Mouse (Mus musculus): ENCODE data around the gene Slc37a3.
"Not testable (repeated sequence)": the region's sequence is repeated elsewhere in the genome, so short reads cannot be mapped to it uniquely, and the experiment has no call there.

Slc37a3 gene

GRCm38 (mm10) chr6:39379224-39379623 lies 1.7 kb upstream of the Slc37a3 start:
- DNase-seq (ENCODE audit: low spot score in 2 of 2): no peak

GRCm38 (mm10) chr6:39378161-39378835 lies 823 bp upstream of the Slc37a3 start:
- not testable (repeated sequence) for DNase-seq (ENCODE audit: low spot score in 2 of 2)

- DNase-seq (ENCODE audit: low spot score in 2 of 2): no peak
These were observed 700 bp downstream of the Slc37a3 start for GRCm38 (mm10) chr6:39376775-39377174.

DNA sequence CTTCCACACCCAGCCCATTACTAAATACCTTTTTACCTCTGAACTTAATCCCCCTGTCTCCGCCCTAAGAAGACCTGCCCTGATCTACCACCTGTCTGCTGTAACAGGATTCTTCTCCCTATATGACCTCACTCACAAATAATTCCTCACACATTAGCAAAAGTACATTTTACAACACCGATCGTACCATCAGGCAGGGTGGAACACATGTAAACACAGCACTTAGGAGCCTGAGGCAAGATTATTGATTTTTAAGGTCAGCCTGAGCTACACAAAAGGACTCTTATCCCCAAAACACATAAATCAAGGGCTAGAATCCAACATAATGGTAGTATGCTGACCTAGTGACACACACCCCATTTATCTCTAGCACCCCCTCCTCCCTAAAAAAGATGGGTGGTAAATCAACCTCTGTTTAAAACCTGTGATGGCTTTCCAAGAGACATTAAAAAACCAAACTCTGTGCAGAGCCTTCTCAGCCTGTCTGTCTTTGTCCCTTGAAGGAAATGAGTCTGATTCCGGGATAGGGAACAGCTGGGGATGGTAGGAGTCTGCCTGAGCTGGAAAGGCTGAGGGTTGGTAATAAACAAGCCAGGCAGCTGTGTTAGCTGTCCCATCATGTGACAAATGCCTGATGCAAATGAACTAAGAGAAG lies 4.0 kb downstream of the Slc37a3 start:
- DNase-seq (ENCODE audit: low spot score in 2 of 2): no peak

GRCm38 (mm10) chr6:39372727-39373126 lies 4.7 kb downstream of the Slc37a3 start:
- no peak for DNase-seq (ENCODE audit: low spot score in 2 of 2)

DNA sequence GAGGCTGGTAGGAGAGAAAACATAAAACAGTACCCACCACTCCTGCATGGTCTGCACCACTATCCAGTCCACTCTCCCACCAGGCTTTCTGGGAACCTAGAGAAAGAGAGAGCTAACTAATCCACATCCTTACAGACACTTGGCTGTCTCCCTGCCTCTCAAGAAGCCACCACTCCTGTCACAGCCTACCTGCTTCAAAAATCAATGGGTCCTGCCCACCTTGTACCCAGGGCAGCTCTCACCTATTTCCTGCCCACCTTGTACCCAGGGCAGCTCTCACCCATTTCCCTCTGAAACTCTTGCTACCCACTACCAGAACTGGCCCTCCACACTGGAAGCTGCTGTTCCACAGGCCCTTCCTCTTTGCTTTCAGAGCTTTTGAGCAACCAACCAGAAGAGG lies 5.4 kb downstream of the Slc37a3 start:
- DNase-seq (ENCODE audit: low spot score in 2 of 2): no peak

DNA sequence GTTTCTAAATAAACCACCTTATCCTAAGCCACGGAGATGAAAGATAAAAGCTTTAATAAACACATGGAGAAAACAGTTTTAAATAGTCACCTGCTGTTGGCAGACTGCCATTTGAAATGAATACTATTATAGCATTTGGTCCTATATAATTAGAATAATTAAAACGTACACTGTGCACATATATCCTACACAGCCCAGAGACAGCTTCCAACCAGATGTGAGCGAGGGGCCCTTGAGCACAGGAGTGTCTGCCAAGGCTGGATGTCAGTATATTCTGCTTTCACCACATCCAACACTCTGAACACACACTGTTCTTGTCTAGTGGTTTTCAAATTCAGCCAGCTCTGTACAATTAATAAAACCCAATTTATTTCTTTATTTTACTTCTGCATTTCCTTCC lies 7.8 kb downstream of the Slc37a3 start:
- no peak for DNase-seq (ENCODE audit: low spot score in 2 of 2)

- no peak for DNase-seq (ENCODE audit: low spot score in 2 of 2)
These were observed 14.8 kb downstream of the Slc37a3 start for GRCm38 (mm10) chr6:39362684-39363083.

GRCm38 (mm10) chr6:39359207-39359606 lies 18.3 kb downstream of the Slc37a3 start:
- DNase-seq (ENCODE audit: low spot score in 2 of 2): not testable (repeated sequence)

DNA sequence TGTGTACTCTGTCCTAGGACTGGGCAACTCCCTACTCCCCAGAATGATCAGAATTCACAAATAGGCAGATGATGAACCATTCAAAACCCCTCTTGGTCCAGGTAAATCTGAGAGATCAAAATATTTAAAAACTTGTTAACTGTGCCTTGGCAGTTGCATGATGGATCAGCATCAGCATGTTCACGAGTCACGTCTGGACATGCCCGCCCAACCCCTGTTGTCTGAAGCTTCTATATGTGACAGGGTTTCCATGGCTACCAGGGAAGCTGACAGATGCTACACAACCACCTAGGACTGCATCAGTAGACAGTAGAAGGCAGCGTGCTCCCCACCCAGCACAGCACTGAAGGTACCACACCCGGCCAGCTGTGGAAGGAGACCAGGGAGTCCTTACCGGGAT lies 28.5 kb downstream of the Slc37a3 start:
- no peak for DNase-seq (ENCODE audit: low spot score in 2 of 2)

- DNase-seq (ENCODE audit: low spot score in 2 of 2): no peak
These were observed 29.3 kb downstream of the Slc37a3 start for GRCm38 (mm10) chr6:39347880-39348814.

DNA sequence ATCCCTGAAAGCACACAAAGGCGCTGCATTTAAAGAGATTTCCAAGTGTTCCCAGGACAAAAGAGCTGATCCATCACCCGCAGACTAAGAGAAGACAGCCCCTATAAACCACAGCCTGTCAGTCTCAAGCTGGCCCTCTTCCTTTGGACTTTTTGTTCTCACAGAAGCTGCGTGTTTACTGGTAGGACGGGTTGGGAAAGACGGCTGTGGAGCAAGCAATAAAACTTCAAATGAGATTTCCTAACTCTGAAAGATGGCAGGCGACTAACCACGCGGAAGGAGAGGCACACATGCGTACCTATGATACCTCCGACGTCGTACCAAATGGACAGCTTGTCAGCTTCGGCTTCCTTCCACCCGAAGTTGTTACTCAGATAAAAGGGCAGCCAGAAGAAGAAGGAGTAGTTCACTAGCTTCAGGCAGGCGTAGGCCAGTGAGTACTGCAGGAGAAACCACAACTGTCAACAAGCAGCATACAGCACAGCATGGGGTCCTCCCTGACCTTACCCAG lies 30.4 kb downstream of the Slc37a3 start:
- no peak for DNase-seq (ENCODE audit: low spot score in 2 of 2)

DNA sequence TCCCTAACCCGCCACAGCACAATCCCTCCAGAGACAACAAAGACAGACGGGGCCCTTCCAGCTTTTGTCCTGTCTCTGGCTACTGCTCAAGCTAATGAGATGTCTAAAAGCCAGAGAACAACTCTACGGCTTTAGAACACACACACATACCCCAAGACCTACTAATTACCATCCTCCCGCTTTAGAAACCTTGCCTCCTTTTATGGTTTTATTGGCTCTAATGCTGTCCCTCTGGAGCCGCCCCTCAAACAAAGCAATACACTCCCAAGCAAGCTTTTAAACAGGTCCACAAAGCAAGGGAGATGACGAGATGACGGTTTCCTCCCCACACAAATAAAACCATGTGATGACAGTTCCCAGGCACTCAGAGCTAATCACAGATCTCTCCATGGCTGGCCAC lies 32.0 kb downstream of the Slc37a3 start:
- no peak for DNase-seq (ENCODE audit: low spot score in 2 of 2)

GRCm38 (mm10) chr6:39344020-39344419 lies 33.5 kb downstream of the Slc37a3 start:
- DNase-seq (ENCODE audit: low spot score in 2 of 2): peak; percentile 69 to 72

GRCm38 (mm10) chr6:39341798-39342197 lies 35.7 kb downstream of the Slc37a3 start:
- no peak for DNase-seq (ENCODE audit: low spot score in 2 of 2)

DNA sequence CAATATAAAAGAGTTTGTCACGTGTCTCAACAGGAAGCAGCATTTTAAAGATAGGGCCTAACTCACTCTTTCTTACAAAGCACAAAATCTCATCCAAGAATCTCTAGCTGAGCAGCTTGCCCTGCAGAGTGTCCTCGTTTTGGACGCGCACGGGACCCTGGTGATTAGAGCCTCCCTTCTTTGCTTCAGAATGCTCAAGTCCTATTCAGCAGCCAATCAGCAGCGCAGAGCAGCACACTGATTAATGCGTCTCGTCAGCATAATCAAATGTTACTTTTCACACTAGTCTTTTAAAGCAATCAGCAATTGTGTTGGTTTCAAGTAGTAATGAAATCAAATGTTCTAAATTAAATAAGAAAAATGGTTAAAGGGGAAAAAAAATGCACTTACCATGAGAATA lies 39.1 kb downstream of the Slc37a3 start:
- DNase-seq (ENCODE audit: low spot score in 2 of 2): no peak

- DNase-seq (ENCODE audit: low spot score in 2 of 2): no peak
These were observed 42.6 kb downstream of the Slc37a3 start for GRCm38 (mm10) chr6:39334873-39335272.

- no peak for DNase-seq (ENCODE audit: low spot score in 2 of 2)
These were observed 43.3 kb downstream of the Slc37a3 start for GRCm38 (mm10) chr6:39334224-39334623.

GRCm38 (mm10) chr6:39331998-39332700 lies 45.3 kb downstream of the Slc37a3 start:
- no peak for DNase-seq (ENCODE audit: low spot score in 2 of 2)

- DNase-seq (ENCODE audit: low spot score in 2 of 2): no peak
These were observed 46.5 kb downstream of the Slc37a3 start for GRCm38 (mm10) chr6:39330981-39331380.

GRCm38 (mm10) chr6:39320286-39320685 lies 57.2 kb downstream of the Slc37a3 start:
- no peak for DNase-seq (ENCODE audit: low spot score in 2 of 2)

All from right cerebral cortex, postnatal 36 days (tissue).